Mouse (Mus musculus) frontal cortex, adult 2 months (tissue): Measurements from ENCODE around the gene Rap1gap2. TPM values are rescaled to one million over a fixed set of nuclear protein-coding genes. Genes with fewer than 3 reads are reported as not detected.

Experiments
- DNase-seq, 2 experiments: peaks; one replicate each; pipeline ENCODE4 v3.0.0; 2022; ENCODE audit warnings: low spot score in 1 of 2; ENCODE audit errors: extremely low spot score in 1 of 2
- polyA plus RNA-seq: library from polyadenylated mRNA; depleted of rRNA; stranded (reverse); fragments of >200 nt; gene quantifications from 2 replicates; pipeline ENCODE4 v1.2.3, GENCODE M21; 2012

Gene Rap1gap2
- polyA plus RNA-seq, 1 experiment, result 115 TPM

DNA sequence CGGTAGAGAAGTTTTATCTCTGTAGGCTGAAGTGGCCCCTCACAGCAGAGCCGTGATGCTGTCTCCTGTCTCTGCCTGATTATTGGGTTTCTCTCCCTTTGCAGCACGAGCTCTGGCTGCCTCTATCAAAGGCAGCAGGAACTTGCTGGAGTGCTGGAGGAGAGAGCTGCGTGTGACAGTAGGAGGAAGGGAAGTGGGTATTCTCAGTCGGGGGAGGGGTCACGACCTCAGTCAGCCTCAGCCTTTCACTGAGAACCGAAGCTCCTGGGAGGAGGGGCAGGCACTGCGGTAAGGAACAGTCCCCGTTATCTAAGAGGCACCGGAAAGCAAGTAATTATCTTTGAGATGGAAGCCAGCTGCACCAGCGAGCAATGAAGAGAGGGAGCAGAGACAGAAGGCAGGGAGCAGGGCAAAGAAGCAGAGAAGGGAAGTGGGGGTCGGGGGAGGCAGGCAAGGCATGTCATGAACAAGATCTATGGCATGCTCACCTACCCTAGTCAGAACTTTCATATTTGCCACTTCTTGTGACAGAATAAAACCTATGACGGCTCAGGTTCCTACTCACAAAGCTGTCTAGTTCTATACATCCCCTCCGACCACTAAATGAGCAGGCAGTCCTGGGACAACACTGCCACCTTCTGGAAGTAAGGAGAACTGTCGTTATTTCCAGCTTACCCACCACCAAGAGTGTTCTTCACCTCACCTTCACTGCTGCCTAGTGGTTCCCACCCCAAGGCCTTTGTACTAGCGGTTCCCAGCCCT, 63.6 kb downstream of the Rap1gap2 start:
- peak in 1 of 2 experiments; percentile 71 for DNase-seq

DNA sequence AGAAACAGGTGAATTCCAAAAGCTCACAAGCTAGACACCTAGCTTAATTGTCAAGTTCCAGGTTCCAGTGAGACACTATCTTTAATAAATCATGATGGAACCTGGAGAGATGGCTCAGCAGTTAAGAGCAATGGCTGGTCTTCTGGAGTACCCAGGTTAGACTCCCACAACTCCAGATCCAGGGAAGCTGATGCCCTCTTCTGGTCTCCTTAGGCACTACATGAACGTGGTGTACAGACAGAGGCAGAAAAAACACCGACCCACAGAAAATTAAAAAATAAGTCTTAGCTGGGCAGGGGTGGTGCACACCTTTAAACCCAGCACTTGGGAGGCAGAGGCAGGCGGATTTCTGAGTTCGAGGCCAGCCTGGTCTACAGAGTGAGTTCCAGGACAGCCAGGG, 64.5 kb downstream of the Rap1gap2 start:
- peak in 1 of 2 experiments; percentile 78 for DNase-seq

DNA sequence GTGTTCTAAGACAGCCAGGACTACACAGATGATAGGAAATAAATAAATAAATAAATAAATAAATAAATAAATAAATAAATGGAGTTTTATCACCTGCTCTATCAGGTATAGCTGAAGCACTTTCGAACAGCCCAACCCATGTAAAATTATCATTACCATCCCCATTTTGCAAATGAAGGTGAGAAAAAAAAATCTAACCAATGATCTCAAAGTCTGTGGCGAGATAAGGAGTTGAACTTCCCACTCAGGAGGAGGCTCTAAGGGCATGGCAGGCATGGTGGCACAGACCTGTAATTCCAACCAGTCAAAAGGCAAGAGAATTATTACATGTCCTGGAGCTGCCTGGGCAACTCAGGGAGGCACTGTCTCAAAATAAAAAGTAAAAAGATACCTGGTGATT, 65.2 kb downstream of the Rap1gap2 start:
- no peak for DNase-seq

DNA sequence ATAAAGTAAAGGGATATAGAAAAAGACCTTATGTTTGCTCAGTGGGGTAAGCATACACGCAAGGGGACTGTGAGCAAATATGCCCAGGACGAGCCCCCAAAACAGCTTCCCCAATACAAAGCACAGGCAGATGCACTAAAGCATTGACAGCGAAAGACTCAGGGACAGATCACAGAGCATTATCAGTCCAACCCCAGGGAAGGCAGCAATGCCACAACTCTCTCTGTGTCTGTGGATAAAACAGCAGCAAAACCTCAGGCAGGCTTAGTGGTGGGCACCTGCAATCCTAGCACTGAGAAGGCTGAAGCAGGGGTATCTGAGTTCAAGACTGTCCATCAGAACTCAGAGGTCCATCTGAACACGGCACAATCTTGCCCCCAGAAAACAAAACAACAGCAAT, 73.4 kb downstream of the Rap1gap2 start:
- DNase-seq, result no peak

DNA sequence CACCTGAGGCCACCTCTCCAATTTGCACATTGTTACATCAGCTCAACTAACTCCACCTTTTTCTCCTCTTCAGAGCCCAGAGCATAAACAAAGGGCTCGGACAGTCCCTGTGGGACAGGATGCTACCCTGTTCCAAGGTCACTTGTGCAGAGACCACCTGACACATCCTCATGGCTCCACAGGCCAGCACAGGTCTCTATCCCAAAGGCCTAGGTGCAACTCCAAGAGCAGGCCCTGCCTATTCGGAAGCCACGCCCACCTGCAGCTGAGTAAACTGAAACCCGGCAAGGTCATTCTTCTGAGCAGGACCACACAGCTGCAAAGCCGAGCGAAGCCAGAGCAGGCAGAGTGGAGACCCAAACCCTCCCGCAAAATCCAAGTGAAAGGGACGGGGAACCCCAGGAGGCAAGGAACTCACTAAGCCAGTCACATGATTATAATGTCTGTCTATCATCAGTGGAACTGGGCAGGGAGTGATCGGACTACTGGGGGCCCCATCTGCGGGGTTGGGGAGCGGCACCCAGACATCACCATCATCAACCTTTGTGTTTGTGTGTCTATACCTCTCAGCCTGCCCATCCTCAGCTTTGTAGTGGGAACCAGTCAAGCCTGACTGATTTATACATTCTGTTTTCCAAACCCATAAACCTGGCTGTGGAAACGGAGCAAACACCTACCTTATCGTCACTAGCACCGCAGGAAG, 74.4 kb downstream of the Rap1gap2 start:
- DNase-seq, result no peak

DNA sequence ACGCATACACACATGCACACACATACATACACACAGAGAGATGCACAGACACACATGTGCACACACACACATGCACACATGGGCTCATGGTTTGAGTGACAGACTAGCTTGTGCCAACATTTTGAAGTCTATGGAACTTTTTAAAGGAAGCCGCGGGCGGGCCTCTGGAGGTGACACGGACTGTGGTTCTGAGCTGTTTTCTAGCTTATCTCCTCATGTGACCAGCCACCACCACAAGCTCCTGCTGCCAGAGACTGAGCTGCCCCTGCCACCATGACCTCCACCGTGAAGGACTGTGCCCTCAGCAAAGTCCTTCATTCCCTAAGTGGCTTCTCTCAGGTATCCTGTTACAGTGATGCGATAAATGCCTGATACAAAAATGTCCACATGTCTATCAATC, 76.3 kb downstream of the Rap1gap2 start:
- no peak for DNase-seq

DNA sequence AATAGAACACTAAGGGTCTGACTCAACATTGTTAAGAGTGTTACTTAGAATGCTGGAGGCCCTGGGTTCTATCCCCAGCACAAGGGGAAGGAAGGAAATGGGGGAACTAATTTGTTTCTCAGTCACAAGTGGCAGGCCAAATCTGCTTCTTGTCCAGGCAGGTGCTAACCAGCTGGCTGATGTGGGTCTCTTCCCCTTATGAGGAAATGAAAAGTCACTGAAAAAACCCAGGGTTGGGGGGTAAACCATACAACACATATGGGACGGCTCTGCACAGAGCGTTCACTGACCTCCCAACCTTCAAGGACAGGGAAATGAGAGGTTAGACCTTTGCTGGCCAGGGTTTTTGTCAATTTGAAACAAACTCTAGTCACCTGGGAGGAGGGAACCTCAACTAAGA, 77.7 kb downstream of the Rap1gap2 start:
- DNase-seq, result no peak

DNA sequence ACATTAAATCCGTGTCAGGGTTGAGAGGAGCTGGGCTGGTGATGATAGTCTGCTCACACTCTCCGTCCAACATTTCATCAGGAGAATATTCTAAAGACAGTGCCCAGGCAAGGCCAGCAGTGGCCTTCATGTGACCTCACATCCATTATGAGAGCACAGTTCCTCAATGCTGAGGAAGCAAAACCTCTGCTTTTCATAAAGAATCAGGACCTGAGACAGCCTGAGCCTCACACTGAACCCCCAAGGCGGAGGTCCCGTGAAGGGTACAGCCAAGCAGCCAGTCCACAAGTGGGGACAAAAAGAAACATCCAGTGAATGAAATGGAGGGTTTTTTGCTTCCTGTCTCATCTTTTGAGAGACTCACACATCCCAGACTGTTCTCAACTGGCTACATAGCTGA, 78.3 kb downstream of the Rap1gap2 start:
- no peak for DNase-seq

DNA sequence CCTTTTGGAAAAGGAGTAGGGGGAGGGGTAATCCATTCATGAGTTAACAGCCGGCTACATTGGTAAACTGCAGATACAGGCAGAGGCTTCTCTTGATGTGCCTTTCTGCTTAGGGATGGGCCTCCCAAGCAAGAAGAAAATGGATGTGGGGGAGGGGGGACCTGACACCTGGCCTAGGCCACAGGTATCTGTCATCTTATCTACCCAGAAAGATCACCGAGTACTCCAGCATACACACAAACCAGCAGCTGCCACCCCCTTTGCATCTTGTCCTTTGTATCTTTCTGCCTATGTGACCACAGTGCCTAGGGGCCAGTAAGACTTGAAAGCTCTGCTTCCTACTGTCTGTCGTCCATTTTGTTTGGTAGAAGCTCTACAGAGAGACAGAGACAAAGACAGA, 79.0 kb downstream of the Rap1gap2 start:
- no peak for DNase-seq

DNA sequence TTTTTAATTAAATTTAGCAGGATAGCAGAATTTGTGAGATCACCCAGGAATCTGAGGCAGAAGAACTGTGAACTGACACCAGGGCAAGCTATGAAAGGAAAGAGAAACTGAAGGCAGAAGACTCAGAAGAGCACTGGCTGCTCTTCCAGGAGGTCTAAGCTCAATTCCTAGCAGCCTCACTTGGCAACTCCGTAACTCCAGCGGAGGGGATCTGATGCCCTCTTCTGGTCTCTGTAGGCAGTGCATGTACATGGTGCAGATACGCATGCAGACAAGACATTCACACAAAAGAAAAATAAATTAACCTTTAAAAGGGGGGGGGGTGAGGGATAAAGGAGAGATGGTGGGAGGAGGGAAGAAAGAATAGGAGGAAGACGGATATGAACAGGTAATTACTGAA, 80.9 kb downstream of the Rap1gap2 start:
- no peak for DNase-seq

DNA sequence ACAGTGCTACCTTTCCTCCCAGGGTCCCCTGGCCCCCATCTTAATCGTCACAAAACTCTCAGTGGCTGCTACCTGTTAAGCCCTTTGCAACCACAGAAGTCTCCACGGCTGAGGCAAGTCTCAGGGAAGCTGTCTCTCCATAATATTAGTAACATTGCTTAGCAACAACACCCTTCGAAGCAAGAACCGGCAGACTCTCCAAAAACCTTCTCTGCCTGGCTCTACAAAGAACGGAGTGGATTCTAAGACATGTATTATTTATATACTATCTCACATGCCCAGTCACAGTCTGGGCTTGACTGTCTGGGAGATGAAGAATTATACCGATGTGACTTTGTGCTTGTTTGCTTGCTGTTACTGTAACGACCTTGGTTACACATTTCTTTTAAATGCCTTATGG, 83.2 kb downstream of the Rap1gap2 start:
- no peak for DNase-seq

DNA sequence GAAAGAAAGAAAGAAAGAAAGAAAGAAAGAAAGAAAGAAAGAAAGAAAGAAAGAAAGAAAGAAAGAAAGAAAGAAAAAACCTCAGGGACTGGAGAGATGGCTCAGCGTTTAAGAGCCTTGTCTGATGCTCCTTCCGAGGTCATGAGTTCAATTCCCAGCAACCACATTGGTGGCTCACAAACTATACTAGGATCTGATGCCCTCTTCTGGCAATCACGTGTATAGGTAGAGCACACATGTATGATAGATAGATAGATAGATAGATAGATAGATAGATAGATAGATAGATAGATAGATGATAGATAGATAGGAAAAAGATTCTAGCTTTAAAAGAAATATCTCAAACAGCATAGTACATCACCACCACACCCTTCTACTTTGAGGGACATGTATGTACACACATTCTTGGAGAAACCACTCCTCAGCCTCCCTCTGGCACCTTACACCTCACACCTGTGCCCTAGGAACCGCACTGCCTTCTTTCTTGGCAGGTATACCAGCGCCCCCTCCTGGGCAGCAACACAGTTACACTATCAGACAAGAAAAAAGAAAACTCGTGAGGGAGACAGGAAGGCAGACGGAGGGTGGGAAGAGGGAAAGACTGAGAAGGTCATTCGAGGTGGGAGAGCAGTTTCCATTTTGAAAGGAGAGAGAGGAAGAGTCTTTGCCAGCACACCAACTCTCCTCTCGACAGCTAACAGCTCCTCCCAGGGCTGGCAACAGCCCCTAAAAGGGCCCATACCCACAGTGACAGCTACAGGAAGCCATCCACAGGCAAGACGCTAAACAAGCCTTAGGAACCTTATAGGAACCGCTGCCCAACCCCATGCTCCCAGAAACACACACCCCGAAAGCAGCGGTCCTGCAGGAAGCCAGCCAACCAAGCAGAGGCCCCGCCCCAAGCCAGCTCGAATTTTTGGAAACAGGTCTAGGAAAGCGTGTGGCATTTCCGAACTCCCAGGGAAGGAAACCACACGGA, 84.2 kb downstream of the Rap1gap2 start:
- DNase-seq, result peak in 1 of 2 experiments; percentile 64

DNA sequence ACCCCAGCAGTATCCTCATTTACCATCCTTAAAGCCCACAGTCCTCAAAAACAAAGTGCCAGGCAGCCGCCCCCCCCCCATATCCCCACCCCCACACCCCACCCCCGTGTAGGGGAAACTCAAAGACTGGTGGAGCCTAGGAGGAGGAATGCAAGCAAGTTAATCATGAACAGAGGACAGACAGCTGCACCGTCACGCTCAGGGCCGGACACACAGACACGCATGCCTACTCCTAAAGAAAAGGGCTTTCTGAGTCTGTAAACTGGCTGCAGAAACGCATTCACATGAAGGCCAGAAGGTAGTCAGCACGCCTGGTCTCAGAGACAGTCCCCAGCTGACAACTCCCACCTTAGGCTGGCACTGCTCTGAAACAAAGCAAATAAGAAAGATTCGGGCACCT, 85.1 kb downstream of the Rap1gap2 start:
- DNase-seq, result no peak

DNA sequence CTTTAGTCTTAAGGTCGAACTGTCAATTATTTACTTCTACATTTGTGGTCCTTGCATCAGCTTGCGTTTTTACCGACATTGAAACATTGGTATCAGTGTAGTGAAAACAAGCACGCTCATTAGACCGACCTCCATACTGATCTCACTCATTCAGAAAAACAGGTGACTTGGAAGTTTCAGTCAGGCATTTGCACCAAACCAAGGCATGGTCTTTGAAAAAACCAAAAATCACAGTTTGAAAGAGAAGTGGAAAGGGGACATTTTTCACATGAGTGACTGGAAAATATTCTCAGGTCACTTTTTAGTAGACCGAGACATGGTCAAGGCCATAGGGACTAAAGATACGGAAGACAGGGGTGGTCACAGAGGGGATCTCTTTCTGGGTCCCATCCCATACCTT, 85.5 kb downstream of the Rap1gap2 start:
- DNase-seq, result no peak

DNA sequence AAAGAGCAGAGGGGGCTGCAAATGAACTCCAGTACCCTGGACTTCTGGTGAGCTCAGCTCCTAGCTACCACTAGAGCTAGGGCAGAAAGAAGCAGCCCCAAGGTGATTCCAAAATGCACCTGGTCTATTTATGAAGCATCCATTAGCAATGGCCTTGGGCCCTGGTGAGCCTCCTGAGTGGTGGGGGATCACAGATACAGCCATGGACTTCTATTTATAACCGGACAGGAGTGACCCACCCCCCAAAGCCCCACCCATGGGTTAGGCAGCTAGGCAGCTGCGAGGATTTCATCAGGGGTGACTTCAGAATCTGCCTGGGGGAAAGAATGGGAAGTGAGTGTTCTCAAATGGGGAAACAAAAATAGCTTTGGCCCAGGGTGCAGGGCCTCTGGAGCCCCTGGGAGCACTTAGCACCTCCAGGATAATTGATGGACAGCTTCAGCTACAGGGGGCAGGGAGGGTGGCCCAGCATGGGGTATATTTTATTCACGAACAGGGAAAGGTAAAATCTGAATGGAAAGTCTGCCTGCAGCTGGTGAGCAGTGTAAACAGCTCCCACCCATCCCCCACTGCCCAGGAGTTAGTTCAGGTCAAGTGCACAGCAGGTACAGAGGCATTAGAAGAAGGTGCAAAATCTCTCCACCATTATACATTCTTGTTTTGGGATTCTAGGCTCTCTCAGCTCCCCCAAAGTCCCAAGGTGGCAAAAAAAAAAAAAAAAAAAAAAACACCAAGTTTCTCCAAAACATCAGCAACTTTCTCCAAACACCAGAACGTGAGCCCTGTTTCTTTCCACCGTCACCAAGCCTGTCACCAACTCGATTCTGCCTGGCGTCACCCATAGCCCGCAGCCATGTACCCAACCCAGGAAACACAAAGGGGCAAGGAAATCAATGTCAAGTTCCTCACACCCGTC, 86.4 kb downstream of the Rap1gap2 start:
- no peak for DNase-seq

DNA sequence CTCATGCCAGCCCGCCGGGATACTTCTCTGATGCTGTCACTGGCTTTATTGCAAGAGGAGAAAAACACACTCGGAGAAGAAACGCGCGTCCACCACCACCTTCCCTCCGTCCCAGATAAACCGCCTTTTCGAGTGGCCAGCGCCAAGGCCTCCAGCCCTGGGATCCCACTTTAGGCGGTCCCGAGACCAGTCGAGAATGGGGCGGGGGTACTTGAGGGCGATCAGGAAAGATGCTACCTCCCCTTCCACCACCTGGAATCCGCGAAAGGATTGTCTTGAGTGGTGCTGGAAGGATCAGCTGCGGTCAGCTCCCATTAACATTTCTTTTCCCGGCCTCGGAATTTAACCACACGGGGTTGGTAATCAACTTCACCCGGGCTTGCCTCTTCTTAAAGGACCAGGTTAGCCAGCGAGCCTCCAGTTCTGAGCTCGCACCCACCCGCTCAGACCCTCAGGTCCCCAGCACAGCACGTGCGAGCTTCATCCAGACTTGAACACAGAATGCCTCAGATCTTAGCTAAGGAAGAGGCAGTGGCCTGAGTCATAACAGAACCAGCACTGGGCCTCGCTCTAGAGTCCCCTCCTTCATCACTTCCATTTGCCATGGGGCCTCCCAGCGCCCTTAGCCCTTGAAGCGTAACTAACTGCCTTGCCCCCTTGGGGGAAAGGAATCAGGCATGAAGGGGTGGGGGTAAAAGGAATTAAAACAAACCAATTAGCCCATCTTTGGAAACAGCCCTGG, 87.3 kb downstream of the Rap1gap2 start:
- DNase-seq, result no peak

DNA sequence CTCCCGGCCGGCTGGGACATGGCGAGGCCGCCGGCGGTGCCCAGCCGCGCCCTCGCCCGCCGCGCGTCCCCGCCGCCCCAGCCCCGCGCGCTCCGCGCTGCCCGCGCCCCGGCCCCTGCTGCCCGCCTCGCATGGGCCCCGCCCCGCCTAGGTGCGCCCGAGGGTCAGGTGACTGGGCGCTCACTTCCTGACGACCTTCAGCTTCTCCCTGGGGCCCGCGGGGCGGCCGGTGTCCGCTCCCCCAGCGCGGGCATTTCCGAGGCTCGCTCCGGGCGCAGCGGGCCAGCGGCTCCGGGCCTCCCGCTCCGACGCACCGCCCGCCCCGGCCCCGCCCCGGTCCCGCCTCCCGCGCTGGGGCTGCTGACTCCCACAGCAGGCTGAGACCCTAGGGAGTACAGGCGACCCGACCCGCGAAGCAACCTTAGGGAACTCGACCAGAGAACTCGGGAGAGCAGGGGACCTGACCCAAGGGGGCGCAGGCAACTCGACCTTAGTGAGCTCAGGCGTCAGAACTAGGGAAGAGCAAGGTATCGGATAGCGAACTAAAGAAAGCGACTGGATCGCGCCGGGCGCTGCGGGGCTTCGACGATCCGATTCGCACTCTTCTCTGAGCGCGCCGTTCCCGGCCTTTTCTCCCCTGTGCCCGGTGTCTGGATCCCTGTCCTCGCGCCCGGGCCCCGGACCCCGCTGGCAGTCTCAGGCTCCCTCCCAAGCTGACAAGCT, 88.1 kb downstream of the Rap1gap2 start:
- no peak for DNase-seq

DNA sequence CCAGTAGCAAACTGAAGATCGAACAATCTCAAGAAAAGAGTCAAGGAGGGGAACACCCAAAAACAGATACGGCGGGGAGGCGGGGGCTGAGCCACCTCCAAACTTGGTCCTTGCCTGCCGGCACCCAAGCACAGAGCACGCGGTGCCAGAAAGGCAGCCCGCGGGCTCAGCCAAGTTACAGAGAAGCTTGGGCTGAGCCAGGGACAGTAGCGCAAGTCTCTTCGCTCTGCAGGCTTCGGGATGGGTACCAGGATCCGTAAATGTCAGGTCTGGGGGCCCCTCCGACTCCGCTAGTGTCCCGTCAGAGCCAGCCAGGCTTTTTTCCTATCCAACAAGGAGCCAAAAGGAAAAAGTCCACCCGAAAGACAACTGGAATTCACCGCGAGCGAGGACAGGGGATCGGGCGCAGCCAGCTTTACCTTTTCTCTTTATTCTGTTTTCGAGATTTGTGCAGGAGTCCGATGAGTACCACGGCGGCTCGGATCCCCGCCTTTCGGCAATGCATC, 88.7 kb downstream of the Rap1gap2 start:
- peak in 1 of 2 experiments; percentile 47 for DNase-seq
